Mouse (Mus musculus): ENCODE results near the gene Rbp4.

DNA sequence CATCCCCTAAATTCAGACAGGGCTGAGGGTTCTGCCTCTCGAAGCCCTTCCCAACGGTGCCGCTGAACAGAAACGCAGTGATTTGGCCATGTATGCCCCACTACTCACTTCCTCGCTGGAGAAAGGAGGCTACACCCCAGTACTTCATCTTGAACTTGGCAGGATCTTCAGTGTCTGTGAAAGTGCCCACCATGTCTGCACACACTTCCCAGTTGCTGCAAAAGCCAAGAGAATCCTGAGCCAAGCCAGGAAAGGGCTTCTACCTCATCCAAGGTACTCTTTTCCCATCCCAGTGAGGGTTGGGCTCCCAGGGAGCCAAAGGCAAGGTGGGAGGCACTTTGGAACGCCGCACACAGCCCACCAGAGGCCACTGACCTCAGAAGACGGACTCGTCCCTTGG is 1.2 kb downstream of the Rbp4 start:
- TF ChIP-seq POLR2A (IDR thresholded peaks at IDR 0.05; ENCODE audit: low read depth, low read length): no peak
- TF ChIP-seq CTCF (IDR thresholded peaks at IDR 0.05; ENCODE audit: extremely low read depth, insufficient read depth, insufficient read length, insufficient replicate concordance): no peak

All from spleen, adult 2 months (tissue).